Mouse (Mus musculus) heart, postnatal 0 days (tissue): ENCODE measurements at regions not wholly inside any gene's neighbourhood (a gene's known extent, or its start where the extent isn't known, plus 50 kb on each side); places are given as distances from the start of the nearest gene placed in this dataset.

ENCODE experiments used
- ATAC-seq: fragments of 200-750 bp; cut with Nextera tagmentation; 2 replicates; pipeline ENCODE4 v1.8.0; 2017; ENCODE audit warnings: low read depth, moderate number of reproducible peaks, moderate library complexity; ENCODE audit not compliant: insufficient read depth
- DNase-seq: peaks from one replicate; pipeline ENCODE4 v3.0.0-alpha.2; 2016; ENCODE audit warnings: low spot score
- H3K27ac ChIP-seq: fragments of 300-500 bp; sonication (generic); 2 replicates; pipeline ENCODE4 v1.5.1; 2014; ENCODE audit warnings: low read depth, mild to moderate bottlenecking
- H3K27me3 ChIP-seq: fragments of 300-500 bp; sonication (generic); 2 replicates; pipeline ENCODE4 v1.6.1; 2014; ENCODE audit warnings: low read length, mixed read lengths; ENCODE audit not compliant: control insufficient read depth, insufficient read depth
- H3K36me3 ChIP-seq: fragments of 300-500 bp; sonication (generic); replicated peaks from 2 replicates; pipeline ENCODE4 v1.6.1; 2014; ENCODE audit warnings: low read length, mixed read lengths; ENCODE audit not compliant: control insufficient read depth, insufficient read depth
- H3K4me1 ChIP-seq: fragments of 300-500 bp; sonication (generic); 2 replicates; pipeline ENCODE4 v1.6.1; 2014; ENCODE audit warnings: antibody characterized with exemption; ENCODE audit not compliant: control insufficient read depth, insufficient read depth
- H3K4me2 ChIP-seq: fragments of 300-500 bp; sonication (generic); 2 replicates; pipeline ENCODE4 v1.6.1; 2014; ENCODE audit warnings: low read depth, mild to moderate bottlenecking, low read length, moderate library complexity
- H3K4me3 ChIP-seq: fragments of 300-500 bp; sonication (generic); 2 replicates; pipeline ENCODE4 v1.5.1; 2014; ENCODE audit warnings: low read depth, low read length
- H3K9ac ChIP-seq: fragments of 300-500 bp; sonication (generic); replicated peaks from 2 replicates; pipeline ENCODE4 v1.6.1; 2014; ENCODE audit warnings: low read depth, low read length, mixed read lengths
- H3K9me3 ChIP-seq: fragments of 300-500 bp; sonication (generic); replicated peaks from 2 replicates; pipeline ENCODE4 v1.6.1; 2016; ENCODE audit warnings: low read length; ENCODE audit not compliant: control insufficient read depth
- CTCF ChIP-seq: IDR thresholded peaks from 2 replicates; pipeline ENCODE4 v1.5.1; 2016; ENCODE audit warnings: antibody characterized with exemption, control low read depth, low read depth
- EP300 ChIP-seq: IDR thresholded peaks from 2 replicates; pipeline ENCODE4 v1.6.1; 2016; ENCODE audit warnings: antibody characterized with exemption, low read depth
- WGBS: fragments of 180-500 bp; shearing (Covaris S2); extraction: QIAGEN DNeasy Blood & Tissue Kit; methylation state at CpG from one replicate; pipeline ENCODE4 v1.1.7; 2014; 5-methylcytosine and 5-hydroxymethylcytosine counted together

DNA sequence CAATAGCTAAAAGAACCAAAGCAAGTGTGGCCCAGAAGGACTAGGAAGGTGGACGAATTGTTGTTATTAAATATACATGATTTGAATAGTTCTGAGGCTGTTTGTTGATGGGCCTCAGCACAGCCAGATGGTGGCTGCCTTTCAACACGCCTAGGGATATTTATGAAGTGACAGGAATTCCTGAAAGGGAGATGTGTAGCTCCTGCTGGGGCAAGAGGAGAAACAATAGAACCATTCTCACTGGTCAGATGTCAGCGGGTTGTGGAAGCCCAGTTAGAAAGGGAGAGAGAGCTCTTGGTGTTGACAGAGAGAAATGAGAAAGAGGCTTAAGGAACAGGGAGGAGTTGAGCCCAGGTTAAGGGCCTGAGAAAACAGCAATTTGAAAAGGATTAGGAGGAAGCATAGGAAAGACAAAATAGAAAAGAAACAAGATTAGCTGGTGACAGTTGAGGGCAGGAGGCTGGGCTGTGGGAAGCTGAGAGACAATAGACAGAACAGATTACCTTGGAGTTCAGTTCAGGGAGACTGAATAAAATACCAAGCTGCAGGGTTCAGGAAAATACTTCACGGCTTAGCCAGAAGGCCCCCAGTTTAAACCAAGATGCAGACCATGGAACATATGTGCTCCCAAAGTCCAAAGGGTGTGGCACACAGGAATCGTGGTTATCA, 174.7 kb upstream of the Ptbp2 start:
- no peaks in the 10 kb centered on the region for H3K9me3 ChIP-seq
- ATAC-seq, result no peak
- peak; percentile 38 for DNase-seq
- no peak overlapping the region for H3K27ac ChIP-seq
- H3K27me3 ChIP-seq, result no peaks in the 10 kb centered on the region
- no peak overlapping the region for H3K4me3 ChIP-seq
- H3K4me2 ChIP-seq, result no peak overlapping the region
- no peaks in the 10 kb centered on the region for H3K36me3 ChIP-seq
- TF ChIP-seq EP300 (no peak), CTCF (no peak)
- no peak overlapping the region for H3K9ac ChIP-seq
- no peaks in the 10 kb centered on the region for H3K4me1 ChIP-seq
- 18% methylated on average over 5 of the region's 5 CpGs for WGBS

- no peak for ATAC-seq
- WGBS, result 77% methylated on average over 8 of the region's 8 CpGs
- Histone ChIP-seq H3K36me3 (no peaks in the 10 kb centered on the region), H3K27ac (no peak overlapping the region), H3K4me2 (no peak overlapping the region), H3K9me3 (no peaks in the 10 kb centered on the region), H3K27me3 (no peaks in the 10 kb centered on the region), H3K4me1 (no peaks in the 10 kb centered on the region), H3K9ac (no peak overlapping the region), H3K4me3 (no peak overlapping the region)
- DNase-seq, result no peak
- TF ChIP-seq EP300 (no peak), CTCF (no peak)
These were observed 173.3 kb upstream of the Ptbp2 start for GRCm38 (mm10) chr3:119957529-119957928.

DNA sequence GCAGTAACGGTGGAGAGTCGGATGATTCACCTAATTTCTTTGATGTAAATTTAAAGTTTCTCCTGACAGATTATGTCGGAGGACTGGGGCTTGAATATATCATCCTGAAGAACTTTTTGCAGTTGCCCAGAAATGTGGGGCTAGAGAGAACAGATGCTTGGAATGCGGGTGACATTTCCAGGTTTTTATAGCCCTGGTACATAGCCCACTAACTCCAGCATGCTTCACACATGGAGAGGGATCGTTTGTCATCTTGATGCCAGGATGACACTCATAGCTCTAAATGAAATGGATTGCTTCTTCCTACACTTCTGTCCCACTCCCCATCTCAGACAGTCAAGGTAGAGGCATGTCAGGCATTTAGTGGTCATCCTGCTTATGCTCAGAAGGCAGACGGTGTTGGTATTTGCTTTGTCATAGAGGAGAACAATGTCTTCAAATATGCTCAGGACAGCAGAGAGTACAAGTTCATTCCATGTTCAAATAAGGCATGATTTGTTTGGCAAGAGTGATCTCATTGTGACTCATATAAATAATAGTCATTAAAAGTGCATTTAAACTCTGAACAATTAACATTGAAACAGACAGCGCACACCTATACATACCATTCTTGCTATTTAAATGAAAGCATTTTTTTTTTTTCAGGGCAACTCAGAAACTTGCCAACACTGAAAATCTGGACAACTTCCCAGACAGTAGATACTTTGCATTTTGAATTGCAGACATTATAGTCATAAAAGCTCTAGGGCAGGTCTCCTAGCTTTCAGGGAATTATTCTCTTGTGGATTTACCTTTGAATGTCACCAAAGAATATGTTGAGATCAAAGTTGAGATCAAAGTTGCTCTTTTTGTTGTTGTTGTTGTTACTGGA, 171.7 kb upstream of the Ptbp2 start:
- H3K36me3 ChIP-seq, result no peaks in the 10 kb centered on the region
- H3K27ac ChIP-seq, result no peak overlapping the region
- no peaks in the 10 kb centered on the region for H3K4me1 ChIP-seq
- H3K27me3 ChIP-seq, result no peaks in the 10 kb centered on the region
- WGBS, result 76% methylated on average over 7 of the region's 7 CpGs
- H3K9me3 ChIP-seq, result no peaks in the 10 kb centered on the region
- TF ChIP-seq CTCF (no peak), EP300 (no peak)
- ATAC-seq (no peak), DNase-seq (no peak)
- no peak overlapping the region for H3K4me2 ChIP-seq
- H3K4me3 ChIP-seq, result no peak overlapping the region
- H3K9ac ChIP-seq, result no peak overlapping the region

DNA sequence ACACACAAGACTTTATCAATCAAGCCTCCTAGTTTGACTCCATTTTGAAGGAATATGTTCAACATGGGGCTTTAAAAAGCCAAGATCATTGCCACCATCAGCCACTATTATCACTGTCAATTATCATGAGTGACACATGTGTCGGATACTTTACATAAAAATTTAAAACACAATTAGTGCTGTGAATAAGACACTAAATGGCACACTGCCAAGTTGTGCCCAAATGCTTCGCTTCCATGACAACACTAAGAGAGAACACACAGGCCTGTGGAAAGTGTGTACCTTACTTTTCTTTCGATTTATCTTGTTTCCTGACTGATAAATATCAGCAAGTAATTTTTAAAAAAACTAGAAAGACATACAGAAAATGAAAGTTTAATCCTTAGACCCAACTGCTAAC, 166.5 kb upstream of the Ptbp2 start:
- 71% methylated on average over 3 of the region's 3 CpGs for WGBS
- no peak for ATAC-seq

DNA sequence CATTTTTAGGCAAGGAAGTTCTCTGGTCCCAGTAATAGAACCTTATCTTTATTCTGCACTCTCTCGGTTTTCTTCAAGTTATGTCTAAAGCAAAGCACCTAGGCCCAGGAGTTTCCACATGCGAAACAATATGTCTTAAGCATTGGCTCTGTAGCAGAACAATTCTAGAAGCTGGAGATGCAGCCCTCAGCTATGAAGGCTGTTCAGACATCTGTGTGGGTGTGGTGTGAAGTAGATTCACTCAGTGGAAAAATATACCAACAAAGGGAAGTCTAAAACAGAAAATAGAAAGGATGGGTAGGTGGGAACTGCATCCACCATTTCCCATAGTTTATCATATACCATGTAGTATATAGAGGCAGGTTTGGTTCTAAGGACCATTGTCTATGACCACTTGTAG, 165.8 kb upstream of the Ptbp2 start:
- WGBS, result 71% methylated on average over 2 of the region's 2 CpGs
- no peak for TF ChIP-seq CTCF
- TF ChIP-seq EP300, result no peak
- Histone ChIP-seq H3K4me3 (no peak overlapping the region), H3K9me3 (no peaks in the 10 kb centered on the region), H3K9ac (no peak overlapping the region), H3K27ac (no peak overlapping the region), H3K4me1 (no peaks in the 10 kb centered on the region), H3K36me3 (no peaks in the 10 kb centered on the region), H3K27me3 (no peaks in the 10 kb centered on the region), H3K4me2 (no peak overlapping the region)
- no peak for DNase-seq
- no peak for ATAC-seq

More for the DNA sequence above, 166.5 kb upstream of the Ptbp2 start:
- no peak for DNase-seq
- Histone ChIP-seq H3K27me3 (no peaks in the 10 kb centered on the region), H3K4me2 (no peak overlapping the region), H3K27ac (no peak overlapping the region), H3K9ac (no peak overlapping the region), H3K4me3 (no peak overlapping the region), H3K9me3 (no peaks in the 10 kb centered on the region), H3K4me1 (no peaks in the 10 kb centered on the region), H3K36me3 (no peaks in the 10 kb centered on the region)
- TF ChIP-seq CTCF (no peak), EP300 (no peak)
